13 mouse cellular contexts compared by ENCODE assay signal in the genomic region with DNA sequence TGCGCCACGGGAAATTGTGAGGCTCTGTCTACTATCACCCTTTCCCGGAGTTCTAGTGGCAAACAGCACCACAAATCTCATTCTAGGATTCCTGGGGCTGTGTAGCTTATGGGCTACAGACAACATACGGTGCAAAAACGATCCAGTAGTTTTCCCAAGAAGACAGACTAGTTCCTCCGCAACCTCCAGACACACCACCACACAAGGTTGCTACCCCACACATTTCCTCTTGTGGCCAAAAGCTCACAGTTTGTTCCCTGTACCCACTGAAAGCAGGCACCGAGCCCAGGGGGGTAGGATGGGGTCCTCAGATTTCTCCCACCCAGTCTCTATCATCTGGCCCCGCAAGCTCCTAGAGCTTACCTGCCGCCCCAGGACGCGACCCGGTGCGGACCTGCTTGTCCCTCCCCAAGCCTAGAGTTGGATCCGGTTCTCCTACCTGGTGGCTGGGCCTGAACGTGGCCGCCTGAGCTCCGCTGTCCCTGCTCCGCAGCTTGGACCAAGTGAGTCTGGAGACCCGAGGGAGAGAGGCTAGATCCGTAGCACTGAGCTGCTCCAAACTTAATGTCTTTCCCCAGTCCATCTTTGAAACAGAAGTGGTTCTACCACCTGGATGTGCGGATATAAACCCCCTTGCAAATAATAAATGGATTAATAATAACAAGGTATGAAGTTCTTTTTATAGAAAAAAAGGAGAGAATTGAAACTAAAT. TPM values are rescaled to one million over a fixed set of nuclear protein-coding genes. Genes with fewer than 3 reads are reported as not detected.
DNase-seq lines count a peak whose midpoint lies in the region; ATAC-seq lines count a peak whose summit lies in the region.
"Had no signal": no experiment of that assay in that cellular context is flagged by ENCODE, and none has a peak within 500 bp of the region (broad histone marks: within the 10 kb centered on the region; RNA-seq: fewer than 3 reads in every experiment).

No protein-coding gene starts in this region.

- peaks cover 23% of the 10 kb centered on the region for H3K4me1 ChIP-seq in hindbrain, embryonic 12.5 days
- peaks cover 17% of the 10 kb centered on the region for H3K4me1 ChIP-seq in hindbrain, embryonic 13.5 days (replicated peaks)
- H3K4me1 ChIP-seq in embryonic facial prominence, embryonic 11.5 days (ENCODE audit: control insufficient read depth, insufficient read depth, low read length), result no peaks in the 10 kb centered on the region; the same call in 1 of the 2 replicates
- no peaks in the 10 kb centered on the region; the same call in 1 of the 2 replicates for H3K4me1 ChIP-seq in limb, embryonic 11.5 days (ENCODE audit: control insufficient read depth, insufficient read depth, low read length)

- peaks cover 92% of the 10 kb centered on the region for H3K27me3 ChIP-seq in hindbrain, embryonic 12.5 days
- H3K27me3 ChIP-seq in hindbrain, embryonic 13.5 days, result peaks cover 95% of the 10 kb centered on the region
- peaks cover 31% of the 10 kb centered on the region for H3K27me3 ChIP-seq in embryonic facial prominence, embryonic 11.5 days (ENCODE audit: control insufficient read depth, insufficient read depth, low read length)
- H3K27me3 ChIP-seq in limb, embryonic 11.5 days (ENCODE audit: control insufficient read depth, insufficient read depth, low read length), result peaks cover 75% of the 10 kb centered on the region

- H3K9me3 ChIP-seq in hindbrain, embryonic 12.5 days (replicated peaks), result no peaks in the 10 kb centered on the region
- no peaks in the 10 kb centered on the region for H3K9me3 ChIP-seq in hindbrain, embryonic 13.5 days
- no peaks in the 10 kb centered on the region for H3K9me3 ChIP-seq in embryonic facial prominence, embryonic 11.5 days (replicated peaks; ENCODE audit: control insufficient read depth, low read length)
- no peaks in the 10 kb centered on the region for H3K9me3 ChIP-seq in limb, embryonic 11.5 days (ENCODE audit: control insufficient read depth, low read length)
- H3K9me3 ChIP-seq: G1E; liver, embryonic 13.5 days had no signal

- no peak for ATAC-seq in hindbrain, embryonic 12.5 days (ENCODE audit: low FRiP score)
- ATAC-seq in hindbrain, embryonic 13.5 days (ENCODE audit: low FRiP score), result no peak
- ATAC-seq in embryonic facial prominence, embryonic 11.5 days (replicated peaks; ENCODE audit: insufficient number of reproducible peaks, low FRiP score, low TSS enrichment, low read depth), result no peak
- ATAC-seq in limb, embryonic 11.5 days (ENCODE audit: insufficient number of reproducible peaks, low FRiP score, low TSS enrichment, low read depth), result no peak
- no peak for ATAC-seq in CD4-positive, CD25-positive, alpha-beta regulatory T cell, adult 4 months

- H3K4me2 ChIP-seq in hindbrain, embryonic 12.5 days (replicated peaks), result no peak overlapping the region
- no peak overlapping the region for H3K4me2 ChIP-seq in hindbrain, embryonic 13.5 days
- peak overlapping the region; percentile 11 for H3K4me2 ChIP-seq in embryonic facial prominence, embryonic 11.5 days (ENCODE audit: low read depth, low read length)
- 0 out of 2 replicates have a peak overlapping the region, but pooled peaks have one; percentile 7 for H3K4me2 ChIP-seq in limb, embryonic 11.5 days (ENCODE audit: low read depth, severe bottlenecking)

- no peak overlapping the region for H3K27ac ChIP-seq in hindbrain, embryonic 12.5 days
- no peak overlapping the region for H3K27ac ChIP-seq in hindbrain, embryonic 13.5 days
- peak overlapping the region; percentile 72 for H3K27ac ChIP-seq in embryonic facial prominence, embryonic 11.5 days (replicated peaks; ENCODE audit: low read depth, low read length)
- no peak overlapping the region for H3K27ac ChIP-seq in limb, embryonic 11.5 days (replicated peaks; ENCODE audit: low read depth, low read length)
- H3K27ac ChIP-seq: liver, embryonic 13.5 days had no signal

- H3K9ac ChIP-seq in hindbrain, embryonic 12.5 days, result no peak overlapping the region
- no peak overlapping the region for H3K9ac ChIP-seq in hindbrain, embryonic 13.5 days
- H3K9ac ChIP-seq in embryonic facial prominence, embryonic 11.5 days (replicated peaks; ENCODE audit: low read length), result peak overlapping the region; percentile 66
- no peak overlapping the region for H3K9ac ChIP-seq in limb, embryonic 11.5 days (ENCODE audit: low read length)
- H3K9ac ChIP-seq: liver, embryonic 13.5 days had no signal

- H3K4me3 ChIP-seq in hindbrain, embryonic 12.5 days, result peak overlapping the region; percentile 0; the same call in 1 of the 2 replicates
- no peak overlapping the region for H3K4me3 ChIP-seq in hindbrain, embryonic 13.5 days
- H3K4me3 ChIP-seq in embryonic facial prominence, embryonic 11.5 days (ENCODE audit: low read depth, low read length), result peak overlapping the region; percentile 34
- no peak overlapping the region for H3K4me3 ChIP-seq in limb, embryonic 11.5 days (ENCODE audit: low read depth, low read length)
- H3K4me3 ChIP-seq: liver, embryonic 13.5 days had no signal

- DNase-seq in R1 (ENCODE audit: low read depth, low spot score), result peak; percentile 35
- peak; percentile 25 for DNase-seq in embryonic facial prominence, embryonic 11.5 days (ENCODE audit: low spot score)
- peak; percentile 62 for DNase-seq in limb, embryonic 11.5 days (ENCODE audit: low spot score)
- DNase-seq in ovary, postnatal 14 days (ENCODE audit: low spot score), result no peak
- no peak for DNase-seq in frontal cortex, adult 2 months (ENCODE audit: extremely low spot score in 1 of 2, low spot score in 1 of 2)
- DNase-seq: adrenal gland, postnatal 36 days; kidney, postnatal 36 days; liver, embryonic 13.5 days had no signal

- 2% methylated on average over 21 of the region's 21 CpGs for WGBS in hindbrain, embryonic 12.5 days
- WGBS in hindbrain, embryonic 13.5 days, result under 1% methylated on average over 21 of the region's 21 CpGs
- under 1% methylated on average over 21 of the region's 21 CpGs for WGBS in embryonic facial prominence, embryonic 11.5 days
- WGBS in limb, embryonic 11.5 days, result 1% methylated on average over 21 of the region's 21 CpGs

- H3K36me3 ChIP-seq in hindbrain, embryonic 12.5 days, result no peaks in the 10 kb centered on the region
- no peaks in the 10 kb centered on the region for H3K36me3 ChIP-seq in hindbrain, embryonic 13.5 days
- no peaks in the 10 kb centered on the region for H3K36me3 ChIP-seq in embryonic facial prominence, embryonic 11.5 days (replicated peaks; ENCODE audit: control insufficient read depth, insufficient read depth, low read depth, low read length)
- H3K36me3 ChIP-seq in limb, embryonic 11.5 days (ENCODE audit: control insufficient read depth, insufficient read depth, low read length), result no peaks in the 10 kb centered on the region
- H3K36me3 ChIP-seq: G1E; liver, embryonic 13.5 days had no signal

RNA-seq across cellular contexts. Expression of gene Dlx6, which starts 1.9 kb away (rescaled TPM):
- 1.0 and 2.6 TPM in 2 replicates for polyA plus RNA-seq in hindbrain, embryonic 12.5 days (2016; fragmentation: Nextera tagmentation; extraction: Ambion mirVana)
- polyA plus RNA-seq in hindbrain, embryonic 13.5 days (2015; fragmentation: Nextera tagmentation; extraction: Ambion mirVana), result 0.18 TPM in 1 of 2 replicates, not detected in the other
- 3.2 and 5.1 TPM in 2 replicates for polyA plus RNA-seq in embryonic facial prominence, embryonic 11.5 days (2014; fragmentation: Nextera tagmentation; extraction: Ambion mirVana)
- polyA plus RNA-seq in limb, embryonic 11.5 days (2014; fragmentation: Nextera tagmentation; extraction: Ambion mirVana), result 0.36 and 0.89 TPM in 2 replicates
- polyA plus RNA-seq in CD4-positive, CD25-positive, alpha-beta regulatory T cell, adult 4 months (2017; shearing (Covaris generic)), result not detected
- 27.4 and 35.5 TPM in 2 replicates for polyA plus RNA-seq in frontal cortex, adult 2 months (2012; rRNA removed)
- polyA plus RNA-seq: G1E; liver, embryonic 13.5 days; small intestine, adult 2 months had no signal

RNA-seq across cellular contexts. Expression of gene Dlx5, which starts 20.6 kb away (rescaled TPM):
- polyA plus RNA-seq in hindbrain, embryonic 12.5 days (2016; fragmentation: Nextera tagmentation; extraction: Ambion mirVana), result 10.7 and 19.2 TPM in 2 replicates
- polyA plus RNA-seq in hindbrain, embryonic 13.5 days (2015; fragmentation: Nextera tagmentation; extraction: Ambion mirVana), result 1.3 and 1.9 TPM in 2 replicates
- 54.5 and 63.8 TPM in 2 replicates for polyA plus RNA-seq in embryonic facial prominence, embryonic 11.5 days (2014; fragmentation: Nextera tagmentation; extraction: Ambion mirVana)
- 15.5 and 16.3 TPM in 2 replicates for polyA plus RNA-seq in limb, embryonic 11.5 days (2014; fragmentation: Nextera tagmentation; extraction: Ambion mirVana)
- polyA plus RNA-seq in CD4-positive, CD25-positive, alpha-beta regulatory T cell, adult 4 months (2017; shearing (Covaris generic)), result not detected
- 20.9 and 28.3 TPM in 2 replicates for polyA plus RNA-seq in frontal cortex, adult 2 months (2012; rRNA removed)
- polyA plus RNA-seq: G1E; liver, embryonic 13.5 days; small intestine, adult 2 months had no signal

Comparison
In these comparisons a context has a peak if more than half of its experiments do, and no peak if none do; other contexts are left out.
1. H3K4me3 ChIP-seq: peak in hindbrain, embryonic 12.5 days (single experiment) and embryonic facial prominence, embryonic 11.5 days (single experiment); none in hindbrain, embryonic 13.5 days (single experiment) and limb, embryonic 11.5 days (single experiment).
2. H3K4me2 ChIP-seq: peak in embryonic facial prominence, embryonic 11.5 days (single experiment) and limb, embryonic 11.5 days (single experiment); none in hindbrain, embryonic 12.5 days (single experiment) and hindbrain, embryonic 13.5 days (single experiment).
3. DNase-seq: peak in R1 (single experiment), embryonic facial prominence, embryonic 11.5 days (single experiment) and limb, embryonic 11.5 days (single experiment); none in ovary, postnatal 14 days (single experiment) and frontal cortex, adult 2 months (0 of 2).